Comparison of ENCODE assay signal across 18 mouse cellular contexts in genomic region chr15:10739279-10739678, GRCm38 (mm10). TPM values are rescaled to one million over a fixed set of nuclear protein-coding genes. Genes with fewer than 3 reads are reported as not detected.
DNase-seq lines count a peak whose midpoint lies in the region; ATAC-seq and TF ChIP-seq lines count a peak whose summit lies in the region.
"Had no signal": no experiment of that assay in that cellular context is flagged by ENCODE, and none has a peak within 500 bp of the region (broad histone marks: within the 10 kb centered on the region; RNA-seq: fewer than 3 reads in every experiment).

No protein-coding gene starts in this region.

- H3K9ac ChIP-seq in kidney, postnatal 0 days (ENCODE audit: low read depth, low read length) = no peak overlapping the region
- H3K9ac ChIP-seq: heart, embryonic 15.5 days had no signal

- H3K4me2 ChIP-seq in kidney, postnatal 0 days (ENCODE audit: low read length) = no peak overlapping the region
- H3K4me2 ChIP-seq: heart, embryonic 15.5 days; liver, embryonic 11.5 days had no signal

- H3K27me3 ChIP-seq in kidney, postnatal 0 days (ENCODE audit: insufficient read depth, low read length) = no peaks in the 10 kb centered on the region
- H3K27me3 ChIP-seq: Patski had no signal

- no peak for TF ChIP-seq CTCF in kidney, postnatal 0 days (IDR thresholded peaks at IDR 0.05; ENCODE audit: low read depth)

- H3K27ac ChIP-seq in kidney, postnatal 0 days = peak overlapping the region; percentile 33; the same call in 1 of the 2 replicates
- H3K27ac ChIP-seq in brown adipose tissue, adult 24 weeks (replicated peaks; ENCODE audit: low read depth, low read length) = peak overlapping the region; percentile 55; the same call in 1 of the 2 replicates
- H3K27ac ChIP-seq: heart, embryonic 15.5 days; hindbrain, embryonic 10.5 days had no signal

- no peak overlapping the region for H3K4me3 ChIP-seq in kidney, postnatal 0 days (replicated peaks; ENCODE audit: low read depth, low read length)
- no peak overlapping the region for H3K4me3 ChIP-seq in brown adipose tissue, adult 24 weeks (ENCODE audit: insufficient read depth, low read depth, low read length)
- H3K4me3 ChIP-seq: heart, embryonic 15.5 days; hindbrain, embryonic 10.5 days had no signal

- H3K4me1 ChIP-seq in kidney, postnatal 0 days (replicated peaks; ENCODE audit: insufficient read depth, low read length) = no peaks in the 10 kb centered on the region
- H3K4me1 ChIP-seq in brown adipose tissue, adult 24 weeks (ENCODE audit: control insufficient read depth, insufficient read depth, insufficient read length, low read length) = peaks cover 6% of the 10 kb centered on the region; the same call in 1 of the 2 replicates

- no peaks in the 10 kb centered on the region for H3K9me3 ChIP-seq in kidney, postnatal 0 days (replicated peaks; ENCODE audit: low read length)
- H3K9me3 ChIP-seq: heart, embryonic 15.5 days; hindbrain, embryonic 10.5 days had no signal

- H3K36me3 ChIP-seq in kidney, postnatal 0 days (ENCODE audit: insufficient read depth, low read length) = no peaks in the 10 kb centered on the region
- H3K36me3 ChIP-seq: heart, embryonic 15.5 days; hindbrain, embryonic 10.5 days had no signal

- no peak for DNase-seq in kidney, postnatal 0 days (ENCODE audit: low spot score)
- no peak for DNase-seq in kidney, adult 11 months
- no peak for DNase-seq in left cerebral cortex, adult 8-10 months (ENCODE audit: low spot score in 2 of 2)
- DNase-seq in MN1 (ENCODE audit: low spot score) = no peak
- DNase-seq: adrenal gland, adult 8-10 months; cerebellum, adult 9-11 months; layer of hippocampus, postnatal 36 days; lung, adult 2 months; right cerebral cortex, postnatal 25 days; thymus, postnatal 14 days had no signal

- ATAC-seq in kidney, postnatal 0 days (replicated peaks; ENCODE audit: low FRiP score, low read depth) = no peak
- peak; percentile 50; the same call in 1 of the 2 replicates for ATAC-seq in common myeloid progenitor, adult 5-6 weeks (replicated peaks; ENCODE audit: low read depth, poor library complexity, severe bottlenecking)
- ATAC-seq in megakaryocyte progenitor cell, adult 5-6 weeks (replicated peaks; ENCODE audit: poor library complexity) = peak; percentile 58
- ATAC-seq: Patski had no signal

- WGBS in kidney, postnatal 0 days = 50% methylated on average over 1 of the region's 1 CpGs

RNA-seq across cellular contexts. Expression of gene Rai14, which starts 24.9 kb away (rescaled TPM):
- polyA plus RNA-seq in kidney, postnatal 0 days (2015; fragmentation: Nextera tagmentation; extraction: Ambion mirVana) = 38.5 and 42.4 TPM in 2 replicates
- 1.7 and 2.3 TPM in 2 replicates for polyA plus RNA-seq in brown adipose tissue, adult 24 weeks (2012; ENCODE audit: insufficient read depth, insufficient read length, missing spikeins)
- 9.6 and 11.1 TPM in 2 replicates for total RNA-seq in common myeloid progenitor, adult 5-6 weeks (2017)
- total RNA-seq in megakaryocyte progenitor cell, adult 5-6 weeks (2015) = 5.2 and 6.9 TPM in 2 replicates
- total RNA-seq in megakaryocyte progenitor cell, adult 5-6 weeks (2017) = 3.8 and 4.5 TPM in 2 replicates
- 10 to 100 TPM; 11.4 to 14.1 (median 13.0) TPM for total RNA-seq in left cerebral cortex, adult 8-10 months (2022)
- total RNA-seq: neutrophil, adult 5-6 weeks had no signal
